In the genomic region with DNA sequence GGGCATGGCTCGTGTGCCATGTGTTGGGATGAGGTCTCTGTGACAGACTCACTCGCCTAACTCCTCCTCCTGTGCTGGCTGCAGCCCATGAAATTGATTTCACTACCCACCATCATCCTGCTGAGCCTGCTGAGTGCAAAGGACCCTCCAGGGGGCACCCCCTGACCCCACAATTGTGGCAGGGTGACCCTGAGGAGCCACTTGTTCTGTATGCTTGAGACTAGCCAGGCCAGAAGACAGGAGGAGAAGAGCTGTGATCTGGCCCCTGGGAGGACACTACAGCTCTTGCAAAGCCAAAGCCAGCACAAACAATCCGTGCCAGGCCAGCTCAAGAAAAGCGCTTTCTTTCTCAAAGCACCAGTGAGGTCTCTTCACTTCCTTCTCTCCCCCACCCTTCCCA, we compare ENCODE assay signal across 13 mouse cellular contexts.
DNase-seq lines count a peak whose midpoint lies in the region; ATAC-seq and TF ChIP-seq lines count a peak whose summit lies in the region.
"Had no signal": no experiment of that assay in that cellular context is flagged by ENCODE, and none has a peak within 500 bp of the region (broad histone marks: within the 10 kb centered on the region; RNA-seq: fewer than 3 reads in every experiment).

No protein-coding gene starts in this region.

- H3K4me3 ChIP-seq in kidney, postnatal 0 days (replicated peaks; ENCODE audit: low read depth, low read length) = no peak overlapping the region
- H3K4me3 ChIP-seq in CH12.LX (replicated peaks in 1 of 3; ENCODE audit: low read depth in 2 of 3, low read length in 2 of 3, poor library complexity in 1 of 3) = no peak overlapping the region
- H3K4me3 ChIP-seq: embryonic facial prominence, embryonic 13.5 days; forebrain, embryonic 13.5 days; heart, embryonic 12.5 days; limb, embryonic 12.5 days had no signal

- no peaks in the 10 kb centered on the region for H3K36me3 ChIP-seq in kidney, postnatal 0 days (ENCODE audit: insufficient read depth, low read length)
- no peaks in the 10 kb centered on the region for H3K36me3 ChIP-seq in CH12.LX (replicated peaks in 1 of 2; ENCODE audit: control insufficient read depth in 1 of 2, insufficient read depth in 1 of 2, low read length in 1 of 2)
- H3K36me3 ChIP-seq: embryonic facial prominence, embryonic 13.5 days; heart, embryonic 12.5 days; limb, embryonic 12.5 days had no signal

- 0 out of 2 replicates have a peak, but pooled peaks cover 4% of the 10 kb centered on the region for H3K4me1 ChIP-seq in kidney, postnatal 0 days (replicated peaks; ENCODE audit: insufficient read depth, low read length)
- H3K4me1 ChIP-seq in CH12.LX (ENCODE audit: control insufficient read depth in 1 of 2, insufficient read depth in 2 of 2) = no peaks in the 10 kb centered on the region

- H3K27me3 ChIP-seq in kidney, postnatal 0 days (ENCODE audit: insufficient read depth, low read length) = no peaks in the 10 kb centered on the region
- peaks cover 81% of the 10 kb centered on the region for H3K27me3 ChIP-seq in CH12.LX (replicated peaks)
- H3K27me3 ChIP-seq: embryonic facial prominence, embryonic 13.5 days; forebrain, embryonic 13.5 days; limb, embryonic 12.5 days had no signal

- no peak overlapping the region for H3K4me2 ChIP-seq in kidney, postnatal 0 days (ENCODE audit: low read length)
- no peak overlapping the region for H3K4me2 ChIP-seq in CH12.LX (ENCODE audit: insufficient read depth, low read depth, poor library complexity, severe bottlenecking)
- H3K4me2 ChIP-seq: embryonic facial prominence, embryonic 13.5 days; forebrain, embryonic 13.5 days; heart, embryonic 12.5 days; limb, embryonic 12.5 days had no signal

- no peak overlapping the region for H3K27ac ChIP-seq in kidney, postnatal 0 days
- H3K27ac ChIP-seq in CH12.LX (ENCODE audit: insufficient read depth, low read depth) = no peak overlapping the region
- H3K27ac ChIP-seq: embryonic facial prominence, embryonic 13.5 days; forebrain, embryonic 13.5 days; limb, embryonic 12.5 days had no signal

- no peak for DNase-seq in kidney, postnatal 0 days (ENCODE audit: low spot score)
- DNase-seq in kidney, postnatal 4 days = no peak
- DNase-seq in CH12.LX (ENCODE audit: extremely low read depth) = no peak
- peak; percentile 22 for DNase-seq in brain, embryonic 14.5 days (ENCODE audit: low read depth)
- peak; percentile 52 for DNase-seq in retina, embryonic 14.5 days (ENCODE audit: low spot score)
- no peak for DNase-seq in urinary bladder, postnatal 25 days (ENCODE audit: low spot score)
- no peak for DNase-seq in adrenal gland, adult 2 months
- DNase-seq: cerebellum, adult 11-12 months; kidney, postnatal 14 days had no signal

- peak; percentile 14; the same call in 1 of the 2 replicates for TF ChIP-seq RAD21 in CH12.LX (IDR thresholded peaks at IDR 0.05; ENCODE audit: low read depth, low read length)

- TF ChIP-seq CTCF in kidney, postnatal 0 days (IDR thresholded peaks at IDR 0.05; ENCODE audit: low read depth) = peak; percentile 8; the same call in 1 of the 2 replicates
- peak in 1 of 2 experiments; percentile 5; a peak in 1 of 4 replicates for TF ChIP-seq CTCF in CH12.LX (conservative IDR thresholded peaks at IDR 0.05 in 1 of 2, IDR thresholded peaks at IDR 0.05 in 1 of 2; ENCODE audit: low read depth in 2 of 2, low read length in 2 of 2)
- TF ChIP-seq CTCF in brain, embryonic 14.5 days (IDR thresholded peaks at IDR 0.05; ENCODE audit: borderline replicate concordance, extremely low read depth, insufficient read depth, insufficient read length) = no peak

- 56% methylated on average over 4 of the region's 4 CpGs for WGBS in kidney, postnatal 0 days

- ATAC-seq in kidney, postnatal 0 days (replicated peaks; ENCODE audit: low FRiP score, low read depth) = no peak
- ATAC-seq: forebrain, embryonic 13.5 days had no signal

- H3K79me2 ChIP-seq in CH12.LX (replicated peaks; ENCODE audit: control insufficient read depth, extremely low read depth, insufficient read depth, poor library complexity, severe bottlenecking) = no peaks in the 10 kb centered on the region

- no peak overlapping the region for H3K9ac ChIP-seq in kidney, postnatal 0 days (ENCODE audit: low read depth, low read length)
- no peak overlapping the region for H3K9ac ChIP-seq in CH12.LX (ENCODE audit: insufficient read depth, low read depth)
- H3K9ac ChIP-seq: embryonic facial prominence, embryonic 13.5 days; forebrain, embryonic 13.5 days; heart, embryonic 12.5 days; limb, embryonic 12.5 days had no signal

- in situ Hi-C loops in CH12.LX (cut with MboI; ENCODE audit: low pct_ligation_motif_present, low pct_unique_long_range_greater_than_20kb, low sequenced_read_pairs) = no loop called here

- dilution Hi-C loops in CH12.LX (cut with MboI; ENCODE audit: extremely low pct_ligation_motif_present, extremely low pct_unique_long_range_greater_than_20kb, low sequenced_read_pairs) = no loop called here

- no peaks in the 10 kb centered on the region for H3K9me3 ChIP-seq in kidney, postnatal 0 days (replicated peaks; ENCODE audit: low read length)
- no peaks in the 10 kb centered on the region for H3K9me3 ChIP-seq in CH12.LX (replicated peaks; ENCODE audit: low read length)
- H3K9me3 ChIP-seq: embryonic facial prominence, embryonic 13.5 days; forebrain, embryonic 13.5 days; heart, embryonic 12.5 days; limb, embryonic 12.5 days had no signal

- no peak for TF ChIP-seq EP300 in CH12.LX (IDR thresholded peaks at IDR 0.05; ENCODE audit: low read length)

- TF ChIP-seq POLR2A in CH12.LX (IDR thresholded peaks at IDR 0.05; ENCODE audit: low read depth, low read length) = no peak
- TF ChIP-seq POLR2A in brain, embryonic 14.5 days (IDR thresholded peaks at IDR 0.05; ENCODE audit: borderline replicate concordance, extremely low read depth, insufficient read depth, insufficient read length, poor library complexity, severe bottlenecking) = no peak

TF ChIP-seq in CH12.LX, 34 proteins besides CTCF, POLR2A, EP300 and RAD21:
- no peak for TF ChIP-seq JUND (conservative IDR thresholded peaks at IDR 0.05; ENCODE audit: low read depth, low read length)
- TF ChIP-seq SMC3 (IDR thresholded peaks at IDR 0.05; ENCODE audit: low read depth, low read length) = no peak
- TF ChIP-seq USF2 (conservative IDR thresholded peaks at IDR 0.05; ENCODE audit: low read depth, low read length) = no peak
- TF ChIP-seq MAX (IDR thresholded peaks at IDR 0.05; ENCODE audit: low read length) = no peak
- TF ChIP-seq ZC3H11A (IDR thresholded peaks at IDR 0.05; ENCODE audit: low read depth, low read length) = no peak
- no peak for TF ChIP-seq ZKSCAN1 (IDR thresholded peaks at IDR 0.05; ENCODE audit: borderline replicate concordance, low read depth, low read length)
- no peak for TF ChIP-seq SIN3A (IDR thresholded peaks at IDR 0.05; ENCODE audit: low read length)
- no peak for TF ChIP-seq HCFC1 (IDR thresholded peaks at IDR 0.05; ENCODE audit: low read depth, low read length)
- no peak for TF ChIP-seq RCOR1 (conservative IDR thresholded peaks at IDR 0.05; ENCODE audit: low read depth, low read length)
- no peak for TF ChIP-seq MYC (IDR thresholded peaks at IDR 0.05; ENCODE audit: low read depth, low read length)
- TF ChIP-seq POLR2AphosphoS2 (IDR thresholded peaks at IDR 0.05; ENCODE audit: low read depth, low read length) = no peak
- TF ChIP-seq KAT2A (IDR thresholded peaks at IDR 0.05; ENCODE audit: insufficient replicate concordance, low read length) = no peak
- no peak for TF ChIP-seq ETS1 (conservative IDR thresholded peaks at IDR 0.05; ENCODE audit: low read depth, low read length)
- TF ChIP-seq E2F4 (IDR thresholded peaks at IDR 0.05; ENCODE audit: insufficient replicate concordance, low read depth, low read length) = no peak

Comparison
In these comparisons a context has a peak if more than half of its experiments do, and no peak if none do; other contexts are left out.
1. DNase-seq: peak in brain, embryonic 14.5 days (single experiment) and retina, embryonic 14.5 days (single experiment); none in kidney, postnatal 0 days (single experiment), kidney, postnatal 4 days (0 of 2), CH12.LX (single experiment), urinary bladder, postnatal 25 days (single experiment) and adrenal gland, adult 2 months (single experiment).